Mouse (Mus musculus): ENCODE measurements around the gene Hagh. TPM values are rescaled to one million over a fixed set of nuclear protein-coding genes. Genes with fewer than 3 reads are reported as not detected.

Gene Hagh
- total RNA-seq, 2 experiments from 2014 or later, result 133 to 141 TPM

DNA sequence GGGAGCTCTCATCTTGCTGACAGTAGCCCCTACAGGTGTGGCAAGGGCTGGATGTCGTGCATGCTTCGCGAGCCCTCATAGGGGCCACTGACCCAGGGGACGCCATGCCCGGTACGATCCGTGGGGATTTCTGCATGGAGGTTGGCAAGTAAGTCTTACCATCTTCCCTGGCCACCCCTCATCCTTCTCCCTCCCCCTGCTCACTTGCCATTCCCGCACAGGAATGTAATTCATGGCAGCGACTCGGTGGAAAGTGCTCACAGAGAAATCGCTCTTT, 57.0 kb downstream of the Hagh start:
- intact Hi-C loops (cut with DNase I), result no loop called here
- DNase-seq (ENCODE audit: low spot score in 2 of 2), result no peak

GRCm38 (mm10) chr17:24897600-24897999, 57.7 kb downstream of the Hagh start:
- no peak for DNase-seq (ENCODE audit: low spot score in 2 of 2)
- intact Hi-C loops (cut with DNase I), result no loop called here

DNA sequence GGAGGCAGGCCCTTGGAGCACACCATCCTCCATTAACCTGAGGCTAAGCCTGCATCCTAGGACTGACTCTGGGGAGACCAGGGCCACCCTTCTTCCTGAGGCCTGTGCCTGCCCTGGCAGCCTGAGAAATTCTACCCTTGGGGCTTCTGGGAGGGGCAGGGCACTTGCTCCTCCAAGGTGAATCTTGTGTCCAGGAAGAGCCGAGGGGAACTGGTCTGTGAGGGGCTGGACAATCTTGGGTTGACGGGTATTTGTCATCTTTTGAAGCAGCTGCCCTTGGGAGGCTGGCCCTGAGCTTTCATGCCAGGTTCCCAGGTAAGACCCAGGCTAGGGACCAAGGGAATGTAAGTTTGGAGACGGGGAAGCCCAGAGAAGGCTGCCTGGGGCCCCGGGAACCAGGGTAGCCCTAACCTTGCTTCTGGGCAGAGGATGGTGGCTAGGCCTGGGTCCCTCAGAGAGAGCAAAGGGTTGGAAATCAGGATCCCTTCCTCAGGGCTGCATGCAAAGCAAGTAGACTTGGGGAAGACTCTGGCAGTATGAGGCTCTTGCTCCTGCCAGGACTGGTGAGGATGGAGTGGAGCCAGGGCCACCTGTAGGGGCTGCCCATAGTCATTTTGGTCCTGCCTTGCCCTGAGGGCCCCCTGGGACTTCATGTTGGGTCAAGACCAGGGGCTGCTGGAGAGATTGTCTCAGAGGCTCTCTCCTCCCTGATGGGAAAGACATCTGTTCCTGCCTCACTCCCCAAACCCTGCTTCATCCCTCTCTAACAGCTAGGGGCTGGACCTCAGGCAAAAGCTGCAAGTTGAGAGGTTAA, 58.3 kb downstream of the Hagh start:
- no peak for DNase-seq (ENCODE audit: low spot score in 2 of 2)
- intact Hi-C loops (cut with DNase I), result no loop called here

- intact Hi-C loops (cut with DNase I), result no loop called here
- no peak for DNase-seq (ENCODE audit: low spot score in 2 of 2)
These were observed 59.2 kb downstream of the Hagh start for GRCm38 (mm10) chr17:24899153-24899552.

DNA sequence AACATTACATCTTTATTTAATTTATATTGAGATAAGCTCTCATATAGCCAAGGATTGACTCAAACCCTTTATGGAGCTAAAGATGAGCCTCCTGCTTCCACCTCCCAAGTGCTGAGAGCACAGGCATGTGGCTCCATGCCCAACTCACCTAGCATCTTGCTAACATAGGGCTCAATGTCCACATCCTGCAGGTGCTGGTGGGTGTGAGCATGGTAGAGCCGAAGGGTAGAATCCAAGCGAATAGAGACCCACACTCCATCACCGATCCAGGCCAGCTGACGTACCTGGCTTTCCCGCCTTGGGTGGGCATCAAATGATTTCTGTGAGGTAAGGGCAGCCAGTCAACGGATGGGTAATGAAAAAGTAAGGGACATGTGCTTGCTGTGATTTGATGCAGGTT, 60.1 kb downstream of the Hagh start:
- intact Hi-C loops (cut with DNase I), result no loop called here
- DNase-seq (ENCODE audit: low spot score in 2 of 2), result no peak

DNA sequence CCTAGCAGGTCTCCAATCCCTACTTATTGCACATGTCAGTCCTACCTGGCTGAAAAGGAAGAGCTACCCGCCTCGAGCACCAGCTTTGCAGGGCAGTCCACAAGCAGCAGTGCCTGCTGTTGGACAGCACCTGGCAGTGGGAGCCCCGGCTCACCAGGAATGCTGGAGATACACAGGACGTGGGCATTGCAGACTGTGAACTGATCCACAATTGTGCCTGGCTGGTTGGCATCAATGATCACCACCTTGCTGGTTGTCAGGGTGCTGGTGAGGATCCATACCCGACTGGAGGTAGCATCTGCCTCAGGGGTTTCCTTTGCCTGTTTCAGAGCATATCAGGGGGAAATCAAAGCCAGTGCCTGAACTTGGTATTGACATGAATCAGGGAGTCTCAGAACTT, 62.2 kb downstream of the Hagh start:
- no peak for DNase-seq (ENCODE audit: low spot score in 2 of 2)
- intact Hi-C loops (cut with DNase I), result no loop called here

DNA sequence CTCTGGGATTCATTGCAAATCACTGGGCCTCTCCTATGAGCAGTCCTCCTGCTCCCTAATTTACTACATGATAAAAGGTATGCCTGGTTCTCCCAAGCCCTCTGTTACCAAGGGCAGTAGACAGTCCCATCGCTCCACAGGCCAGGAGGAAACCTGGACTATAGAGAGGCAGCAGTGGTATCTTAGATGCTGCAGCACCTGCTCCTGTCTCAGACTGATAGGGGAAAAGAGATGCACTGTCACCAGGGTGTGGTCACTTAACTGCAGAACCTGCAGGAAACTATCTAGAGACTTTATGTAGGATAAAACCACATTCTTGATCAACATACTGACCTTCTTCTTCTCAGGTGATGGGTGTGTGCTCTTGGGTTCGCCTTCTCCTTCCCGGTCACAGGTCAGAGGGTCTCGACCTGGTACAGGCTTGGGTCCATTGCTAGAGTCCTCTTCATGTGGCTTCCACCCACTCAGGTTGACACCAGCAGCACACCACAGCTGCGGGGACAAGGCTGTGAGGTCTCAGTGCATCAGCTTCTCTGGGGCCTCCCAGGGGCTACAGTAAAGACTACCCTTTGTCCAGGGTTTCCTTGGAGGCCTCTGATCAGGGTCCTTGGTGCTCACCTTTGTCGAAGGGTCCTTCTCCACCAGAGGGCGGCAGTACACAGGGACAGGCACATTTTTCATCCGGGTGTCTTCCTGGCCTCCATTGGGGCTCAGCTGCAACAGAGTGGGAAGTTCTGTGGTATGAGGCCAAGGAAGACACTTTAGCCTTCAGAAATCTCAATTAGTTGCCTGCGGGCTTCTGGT, 62.9 kb downstream of the Hagh start:
- DNase-seq (ENCODE audit: low spot score in 2 of 2), result no peak

GRCm38 (mm10) chr17:24903767-24904166, 63.8 kb downstream of the Hagh start:
- intact Hi-C loops (cut with DNase I), result no loop called here
- no peak for DNase-seq (ENCODE audit: low spot score in 2 of 2)

More for the DNA sequence above, 62.9 kb downstream of the Hagh start:
- intact Hi-C loops (cut with DNase I), result no loop called here

- intact Hi-C loops (cut with DNase I), result no loop called here
- no peak for DNase-seq (ENCODE audit: low spot score in 2 of 2)
These were observed 67.6 kb downstream of the Hagh start for GRCm38 (mm10) chr17:24907591-24907990.

DNA sequence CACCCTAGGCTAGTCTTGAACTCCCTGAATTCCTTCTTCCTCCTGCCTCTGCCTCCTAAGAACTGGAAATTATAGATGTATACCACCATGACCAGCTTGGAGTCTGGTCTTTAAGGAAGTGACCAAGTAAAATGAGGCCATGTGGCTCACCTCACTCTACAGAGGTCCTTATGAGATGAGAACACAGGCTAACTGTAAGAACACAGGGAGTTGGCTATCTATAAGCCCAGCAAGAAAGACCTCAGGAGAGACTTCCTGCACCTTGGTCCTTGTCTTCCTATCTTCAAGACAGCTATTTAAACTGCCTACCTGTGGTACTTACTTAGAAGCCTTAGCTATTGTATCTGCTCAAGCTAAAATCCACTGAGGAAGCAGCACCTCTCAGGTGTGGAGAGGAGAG, 74.0 kb downstream of the Hagh start:
- intact Hi-C loops (cut with DNase I), result no loop called here
- DNase-seq (ENCODE audit: low spot score in 2 of 2), result no peak

Other genes with a start within 250 kb of the Hagh start
- gene Tsc2, start 207.5 kb upstream of the Hagh start, total RNA-seq (2021), result 100 to 1,000 TPM; 136 to 150 TPM
- 1 to 10 TPM; 3.3 to 6.5 TPM for gene Nthl1, start 207.5 kb upstream of the Hagh start, total RNA-seq (2021)
- 10 to 100 TPM; 48.0 to 49.9 TPM for gene Slc9a3r2, start 189.8 kb upstream of the Hagh start, total RNA-seq (2021)
- 1 to 10 TPM in 1 of 2 experiments, not detected in 1; 1.2 TPM for gene Npw, start 181.7 kb upstream of the Hagh start, total RNA-seq (2021)
- gene Zfp598, start 170.5 kb upstream of the Hagh start, total RNA-seq (2021), result 10 to 100 TPM; 38.5 to 39.3 TPM
- gene Syngr3, start 150.2 kb upstream of the Hagh start, total RNA-seq (2021), result 100 to 1,000 TPM; 203 to 214 TPM
- gene Gfer, start 144.0 kb upstream of the Hagh start, total RNA-seq (2021), result 10 to 100 TPM; 19.9 to 20.2 TPM
- gene Noxo1, start 143.9 kb upstream of the Hagh start, total RNA-seq (2021), result 1 to 10 TPM; 3.1 to 3.7 TPM
- 10 to 100 TPM; 26.1 to 27.4 TPM for gene Tbl3, start 132.5 kb upstream of the Hagh start, total RNA-seq (2021)
- gene Rnf151, start 122.1 kb upstream of the Hagh start, total RNA-seq (2021), result not detected
- gene Rps2, start 122.0 kb upstream of the Hagh start, total RNA-seq (2021), result 100 to 1,000 TPM; 300 to 313 TPM
- gene Ndufb10, start 115.7 kb upstream of the Hagh start, total RNA-seq (2021), result 100 to 1,000 TPM; 196 to 198 TPM
- under 1 TPM in 1 of 2 experiments, not detected in 1; 0.34 TPM for gene Rpl3l, start 112.3 kb upstream of the Hagh start, total RNA-seq (2021)
- 10 to 100 TPM; 31.4 to 35.8 TPM for gene Msrb1, start 103.5 kb upstream of the Hagh start, total RNA-seq (2021)
- under 1 TPM; 0.48 to 0.73 TPM for gene Hs3st6, start 87.2 kb upstream of the Hagh start, total RNA-seq (2021)
- gene Meiob, start 35.9 kb upstream of the Hagh start, total RNA-seq (2021), result not detected
- gene Fahd1, start 10.2 kb downstream of the Hagh start, total RNA-seq (2021), result 10 to 100 TPM; 17.6 to 20.9 TPM
- not detected for gene Igfals, start 25.9 kb downstream of the Hagh start, total RNA-seq (2021)
- gene Nubp2, start 46.2 kb downstream of the Hagh start, total RNA-seq (2021), result 10 to 100 TPM; 32.7 to 33.6 TPM
- 10 to 100 TPM; 57.9 to 58.0 TPM for gene Spsb3, start 46.5 kb downstream of the Hagh start, total RNA-seq (2021)
- 10 to 100 TPM; 52.9 to 59.1 TPM for gene Eme2, start 54.9 kb downstream of the Hagh start, total RNA-seq (2021)
- gene Mrps34, start 55.0 kb downstream of the Hagh start, total RNA-seq (2021), result 10 to 100 TPM; 64.6 to 69.9 TPM
- gene Nme3, start 56.4 kb downstream of the Hagh start, total RNA-seq (2021), result 10 to 100 TPM; 47.4 to 47.5 TPM
- gene Mapk8ip3, start 96.8 kb downstream of the Hagh start, total RNA-seq (2021), result 100 to 1,000 TPM; 345 to 372 TPM
- gene Jpt2, start 120.5 kb downstream of the Hagh start, total RNA-seq (2021), result 1 to 10 TPM; 5.5 to 5.6 TPM
- gene Cramp1l, start 175.6 kb downstream of the Hagh start, total RNA-seq (2021), result 10 to 100 TPM; 25.7 to 26.6 TPM
- 10 to 100 TPM; 21.9 to 23.0 TPM for gene Ift140, start 175.9 kb downstream of the Hagh start, total RNA-seq (2021)
- gene Tmem204, start 243.4 kb downstream of the Hagh start, total RNA-seq (2021), result 10 to 100 TPM; 10.5 to 11.8 TPM

Measured in left cerebral cortex, postnatal 25 days (tissue).